Mouse (Mus musculus) bone marrow macrophage, adult 2 months (primary cell): ENCODE data around the gene Pamr1.

Source experiments
- CTCF ChIP-seq: IDR thresholded peaks from 2 replicates; pipeline ENCODE4 v1.5.1; 2012; ENCODE audit warnings: low read depth, mild to moderate bottlenecking, low read length, moderate library complexity
- POLR2A ChIP-seq: IDR thresholded peaks from 2 replicates; pipeline ENCODE4 v1.6.1; 2012; ENCODE audit warnings: mild to moderate bottlenecking, low read depth, low read length, borderline replicate concordance

GRCm38 (mm10) chr2:102552095-102552537 is 2.3 kb downstream of the Pamr1 start:
- TF ChIP-seq CTCF: no peak
- TF ChIP-seq POLR2A: no peak
